Mouse (Mus musculus) CH12.LX (cell line): ENCODE results near the gene Rasd2. TPM values are rescaled to one million over a fixed set of nuclear protein-coding genes. Genes with fewer than 3 reads are reported as not detected.

Experiments
- DNase-seq: peaks from one replicate; pipeline ENCODE4 v3.0.0-alpha.2; 2013; ENCODE audit errors: extremely low read depth
- H3K27ac ChIP-seq: 2 replicates; pipeline ENCODE4 v1.5.1; 2012; ENCODE audit warnings: low read depth, mild to moderate bottlenecking, control low read depth, moderate library complexity; ENCODE audit not compliant: insufficient read depth
- H3K27me3 ChIP-seq: replicated peaks from 2 replicates; pipeline ENCODE3; 2012; ENCODE audit warnings: inconsistent platforms
- H3K36me3 ChIP-seq, 2 experiments: replicated peaks in 1 of 2; 2 replicates each; pipeline versions ENCODE3 to v1.6.1; 2012; ENCODE audit warnings: inconsistent platforms in 1 of 2, low read length in 1 of 2, mild to moderate bottlenecking in 1 of 2, mixed read lengths in 1 of 2, moderate library complexity in 1 of 2; ENCODE audit not compliant: control insufficient read depth in 1 of 2, insufficient read depth in 1 of 2
- H3K4me1 ChIP-seq, 2 experiments: 2 replicates each; pipeline ENCODE4 v1.6.1; 2012; ENCODE audit warnings: inconsistent platforms in 1 of 2, moderate library complexity in 1 of 2; ENCODE audit not compliant: insufficient read depth in 2 of 2, control insufficient read depth in 1 of 2
- H3K4me2 ChIP-seq: 2 replicates; pipeline ENCODE4 v1.6.1; 2012; ENCODE audit warnings: low read depth, mild to moderate bottlenecking, control low read depth; ENCODE audit not compliant: poor library complexity, insufficient read depth, severe bottlenecking
- H3K4me3 ChIP-seq, 3 experiments: fragments of 150-350 bp in 1 of 3; sonication (generic) in 1 of 3; replicated peaks in 1 of 3; 2 replicates each; pipeline versions ENCODE3 to v1.5.1; 2011 to 2012; ENCODE audit warnings: low read depth in 2 of 3, low read length in 2 of 3, mild to moderate bottlenecking in 2 of 3, moderate library complexity in 2 of 3, control low read depth in 1 of 3, improper control_type of control experiment in 1 of 3, inconsistent platforms in 1 of 3, mixed read lengths in 1 of 3; ENCODE audit not compliant: poor library complexity in 1 of 3
- H3K79me2 ChIP-seq: replicated peaks from 2 replicates; pipeline ENCODE4 v1.6.1; 2012; ENCODE audit warnings: mild to moderate bottlenecking, moderate library complexity; ENCODE audit not compliant: control insufficient read depth, poor library complexity, insufficient read depth, severe bottlenecking; ENCODE audit errors: extremely low read depth
- H3K9ac ChIP-seq: 2 replicates; pipeline ENCODE4 v1.6.1; 2012; ENCODE audit warnings: low read depth, mild to moderate bottlenecking, control low read depth, moderate library complexity; ENCODE audit not compliant: insufficient read depth
- H3K9me3 ChIP-seq: replicated peaks from 2 replicates; pipeline ENCODE3; 2012; ENCODE audit warnings: low read length, inconsistent platforms, mixed read lengths
- CHD2 ChIP-seq: IDR thresholded peaks from 2 replicates; pipeline ENCODE4 v1.6.1; 2011; ENCODE audit warnings: low read length, improper control_type of control experiment
- E2F4 ChIP-seq: IDR thresholded peaks from 2 replicates; pipeline ENCODE4 v1.6.1; 2011; ENCODE audit warnings: low read depth, low read length, improper control_type of control experiment; ENCODE audit not compliant: insufficient replicate concordance
- ELF1 ChIP-seq: IDR thresholded peaks from 2 replicates; pipeline ENCODE4 v1.6.1; 2014; ENCODE audit warnings: low read depth, mild to moderate bottlenecking, inconsistent platforms, low read length, improper control_type of control experiment
- GABPA ChIP-seq: IDR thresholded peaks from 2 replicates; pipeline ENCODE4 v1.6.1; 2012; ENCODE audit warnings: low read depth, low read length, improper control_type of control experiment, inconsistent platforms; ENCODE audit not compliant: insufficient replicate concordance
- HCFC1 ChIP-seq: IDR thresholded peaks from 2 replicates; pipeline ENCODE4 v1.6.1; 2012; ENCODE audit warnings: low read depth, mild to moderate bottlenecking, inconsistent platforms, low read length, improper control_type of control experiment
- IRF4 ChIP-seq: IDR thresholded peaks from 2 replicates; pipeline ENCODE4 v1.6.1; 2014; ENCODE audit warnings: low read depth, mild to moderate bottlenecking, inconsistent platforms, low read length, improper control_type of control experiment
- JUN ChIP-seq: IDR thresholded peaks from 2 replicates; pipeline ENCODE4 v1.6.1; 2011; ENCODE audit warnings: low read depth, mild to moderate bottlenecking, low read length, improper control_type of control experiment, moderate library complexity; ENCODE audit not compliant: insufficient read depth
- MAZ ChIP-seq: IDR thresholded peaks from 2 replicates; pipeline ENCODE4 v1.6.1; 2012; ENCODE audit warnings: low read depth, mild to moderate bottlenecking, inconsistent platforms, low read length, improper control_type of control experiment, moderate library complexity
- MEF2A ChIP-seq: IDR thresholded peaks from 2 replicates; pipeline ENCODE4 v1.6.1; 2014; ENCODE audit warnings: low read depth, mild to moderate bottlenecking, inconsistent platforms, low read length, improper control_type of control experiment, borderline replicate concordance
- MYC ChIP-seq: IDR thresholded peaks from 2 replicates; pipeline ENCODE4 v1.6.1; 2011; ENCODE audit warnings: low read depth, mild to moderate bottlenecking, improper control_type of control experiment, low read length
- NELFE ChIP-seq: IDR thresholded peaks from 2 replicates; pipeline ENCODE4 v1.6.1; 2011; ENCODE audit warnings: low read depth, low read length, improper control_type of control experiment
- PAX5 ChIP-seq: IDR thresholded peaks from 2 replicates; pipeline ENCODE4 v1.6.1; 2012; ENCODE audit warnings: low read length, inconsistent platforms, mixed read lengths
- RCOR1 ChIP-seq: conservative IDR thresholded peaks from 2 replicates; pipeline ENCODE4 v1.6.1; 2012; ENCODE audit warnings: low read depth, mild to moderate bottlenecking, inconsistent platforms, low read length, improper control_type of control experiment
- SIN3A ChIP-seq: IDR thresholded peaks from 2 replicates; pipeline ENCODE4 v1.6.1; 2012; ENCODE audit warnings: low read length, improper control_type of control experiment, inconsistent platforms
- UBTF ChIP-seq: IDR thresholded peaks from 2 replicates; pipeline ENCODE4 v1.6.1; 2012; ENCODE audit warnings: low read depth, mild to moderate bottlenecking, inconsistent platforms, low read length, improper control_type of control experiment, moderate library complexity
- ZC3H11A ChIP-seq: IDR thresholded peaks from 2 replicates; pipeline ENCODE4 v1.6.1; 2012; ENCODE audit warnings: low read depth, mild to moderate bottlenecking, inconsistent platforms, low read length, improper control_type of control experiment
- ZMIZ1 ChIP-seq: IDR thresholded peaks from 2 replicates; pipeline ENCODE4 v1.6.1; 2012; ENCODE audit warnings: low read depth, mild to moderate bottlenecking, inconsistent platforms, low read length, improper control_type of control experiment
- ZNF384 ChIP-seq: IDR thresholded peaks from 2 replicates; pipeline ENCODE4 v1.6.1; 2012; ENCODE audit warnings: low read depth, low read length, improper control_type of control experiment, inconsistent platforms
- dilution Hi-C: fragments of 300-500 bp; cut with MboI; formaldehyde crosslinking; loops from 2 replicates; pipeline ENCODE4 v1.14.3; 2020; ENCODE audit warnings: low sequenced_read_pairs; ENCODE audit not compliant: extremely low pct_unique_long_range_greater_than_20kb, extremely low pct_ligation_motif_present
- in situ Hi-C: fragments of 300-500 bp; cut with MboI; formaldehyde crosslinking; loops from 3 replicates; pipeline ENCODE4 v1.14.3; 2019; ENCODE audit warnings: low sequenced_read_pairs, low pct_ligation_motif_present, low pct_unique_long_range_greater_than_20kb, mixed read lengths
- polyA plus RNA-seq: library from polyadenylated mRNA; unstranded; fragments of >175 nt; gene quantifications from 2 replicates; pipeline ENCODE4 v1.2.1, GENCODE M21; 2012; ENCODE audit warnings: low read depth; ENCODE audit not compliant: insufficient read length
- total RNA-seq, 2 experiments: library from RNA; depleted of rRNA; stranded (reverse); fragments of 300-350 nt in 1 of 2; fragments of >200 nt in 1 of 2; gene quantifications; 2 replicates each; pipeline ENCODE4 v1.2.3; 2012 to 2014

The Rasd2 gene
- total and polyA plus RNA-seq, 3 experiments, result not detected

DNA sequence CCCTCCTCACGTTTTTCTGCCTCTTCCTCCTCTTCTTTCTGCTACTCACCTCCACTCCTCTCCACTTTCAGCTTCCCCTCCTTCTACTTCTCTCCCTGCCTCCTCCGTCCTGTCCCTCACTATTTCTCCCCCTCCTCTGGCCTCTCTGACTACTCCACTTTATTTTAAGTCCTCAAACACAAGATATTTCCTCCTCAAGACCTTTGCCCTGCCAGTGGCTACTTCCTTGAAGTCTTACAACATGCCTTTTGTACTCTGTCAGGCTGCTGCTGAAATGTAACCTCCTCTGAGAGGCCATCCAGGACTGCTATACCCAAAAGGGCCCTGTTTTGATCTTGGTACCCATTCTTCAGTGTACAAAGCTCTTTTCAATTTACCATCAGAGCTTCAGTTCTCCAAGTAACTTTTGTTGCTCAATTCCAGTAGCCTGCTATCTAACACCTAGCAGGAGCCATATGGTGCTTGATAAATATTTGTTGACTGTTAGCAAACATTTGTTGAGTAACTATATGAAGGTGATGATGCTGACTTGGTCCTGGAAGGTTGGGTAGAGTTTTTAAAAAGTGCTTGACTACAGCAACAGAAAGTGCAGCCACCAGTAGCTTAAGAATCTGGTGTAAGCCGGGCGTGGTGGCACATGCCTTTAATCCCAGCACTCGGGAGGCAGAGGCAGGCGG is 41.6 kb upstream of the Rasd2 start:
- TF ChIP-seq ZMIZ1 (no peak), ELF1 (no peak), CHD2 (no peak), MAZ (no peak), MEF2A (no peak), GABPA (no peak), ZNF384 (no peak), ZC3H11A (no peak), E2F4 (no peak), HCFC1 (no peak), PAX5 (no peak), NELFE (no peak), SIN3A (no peak), IRF4 (no peak)
- TF ChIP-seq, all 38 proteins: peak for 0
- H3K4me2 ChIP-seq, result no peak overlapping the region
- H3K4me1 ChIP-seq, result no peaks in the 10 kb centered on the region
- H3K36me3 ChIP-seq, result no peaks in the 10 kb centered on the region
- peaks cover 8% of the 10 kb centered on the region for H3K27me3 ChIP-seq
- dilution Hi-C loops (no loop called here), in situ Hi-C loops (no loop called here)
- no peak for DNase-seq
- no peaks in the 10 kb centered on the region for H3K79me2 ChIP-seq
- H3K27ac ChIP-seq, result no peak overlapping the region
- H3K4me3 ChIP-seq, result no peak overlapping the region
- H3K9me3 ChIP-seq, result no peaks in the 10 kb centered on the region
- H3K9ac ChIP-seq, result no peak overlapping the region

DNA sequence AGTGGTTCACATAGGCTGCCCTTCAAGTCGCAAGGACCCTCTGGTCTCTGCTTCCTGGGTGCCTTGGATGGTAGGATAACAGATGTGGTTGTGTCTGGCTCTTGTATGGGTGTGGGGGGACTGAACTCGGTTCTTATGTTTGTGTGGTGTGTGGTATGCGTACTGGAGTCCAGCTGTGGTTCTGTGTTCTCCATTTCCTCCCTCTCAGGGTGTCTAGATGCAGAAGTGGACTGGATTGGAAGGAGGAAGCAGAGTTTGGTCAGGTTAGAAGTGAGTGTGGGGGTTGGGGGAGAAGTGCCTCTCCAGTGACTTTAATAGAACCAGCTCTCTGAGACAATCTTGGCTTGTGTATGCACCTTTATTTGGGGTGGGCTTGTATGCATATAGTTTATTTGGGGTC is 20.7 kb upstream of the Rasd2 start:
- in situ Hi-C loops, result no loop called here

More for the DNA sequence above, 20.7 kb upstream of the Rasd2 start:
- Histone ChIP-seq H3K4me2 (no peak overlapping the region), H3K79me2 (no peaks in the 10 kb centered on the region), H3K4me1 (peaks cover 0 to 38% of the 10 kb centered on the region in 2 experiments; a peak in 2 of 4 replicates), H3K36me3 (no peaks in the 10 kb centered on the region), H3K9me3 (no peaks in the 10 kb centered on the region), H3K27me3 (peaks cover under 1% of the 10 kb centered on the region), H3K4me3 (no peak overlapping the region), H3K27ac (no peak overlapping the region), H3K9ac (no peak overlapping the region)
- TF ChIP-seq MYC (no peak), UBTF (no peak), SIN3A (no peak), RCOR1 (no peak), JUN (no peak)
- peak; percentile 29 for DNase-seq
- dilution Hi-C loops, result no loop called here
